Mouse (Mus musculus) kidney, adult 2 months (tissue): ENCODE measurements around the gene Rps6kb1. TPM values are rescaled to one million over a fixed set of nuclear protein-coding genes. Genes with fewer than 3 reads are reported as not detected.

ENCODE experiments used
- DNase-seq: peaks from one replicate; pipeline ENCODE4 v3.0.0; 2021
- H3K27ac ChIP-seq: fragments of 200-500 bp; 2 replicates; pipeline ENCODE4 v1.5.1; 2012; ENCODE audit warnings: low read depth, low read length, control low read depth, inconsistent platforms; ENCODE audit not compliant: insufficient read depth
- H3K27me3 ChIP-seq: fragments of 200-500 bp; replicated peaks from 2 replicates; pipeline ENCODE4 v1.6.1; 2012; ENCODE audit warnings: mild to moderate bottlenecking, moderate library complexity, low read length, inconsistent platforms; ENCODE audit not compliant: control insufficient read depth, insufficient read depth
- H3K36me3 ChIP-seq: fragments of 200-500 bp; 2 replicates; pipeline ENCODE4 v1.6.1; 2012; ENCODE audit warnings: mild to moderate bottlenecking, moderate library complexity, low read length, inconsistent platforms; ENCODE audit not compliant: control insufficient read depth, insufficient read depth
- H3K4me1 ChIP-seq: fragments of 200-500 bp; 2 replicates; pipeline ENCODE4 v1.6.1; 2011; ENCODE audit warnings: low read length; ENCODE audit not compliant: control insufficient read depth, insufficient read depth
- H3K4me3 ChIP-seq: fragments of 200-500 bp; 2 replicates; pipeline ENCODE4 v1.5.1; 2011; ENCODE audit warnings: mild to moderate bottlenecking, low read depth, low read length, control low read depth; ENCODE audit not compliant: insufficient read depth
- CTCF ChIP-seq: fragments of 200-500 bp; conservative IDR thresholded peaks from 2 replicates; pipeline ENCODE4 v1.5.1; 2011; ENCODE audit warnings: low read depth, mild to moderate bottlenecking, control low read depth, low read length, moderate library complexity, mixed read lengths; ENCODE audit not compliant: insufficient read depth, insufficient read length
- POLR2A ChIP-seq: fragments of 200-500 bp; IDR thresholded peaks from one replicate; pipeline ENCODE4 v1.6.1; 2011; ENCODE audit warnings: low read depth, low read length, control low read depth
- WGBS: fragments of 180-500 bp; shearing (Covaris S2); methylation state at CpG from one replicate; pipeline ENCODE4 v1.1.7; 2018; 5-methylcytosine and 5-hydroxymethylcytosine counted together
- polyA plus RNA-seq: library from polyadenylated mRNA; depleted of rRNA; stranded (reverse); fragments of >200 nt; gene quantifications from 2 replicates; pipeline ENCODE4 v1.2.3, GENCODE M21; 2012

Rps6kb1 gene
- polyA plus RNA-seq, 1 experiment: 7.3 TPM

GRCm38 (mm10) chr11:86553525-86553924, 8.9 kb upstream of the Rps6kb1 start:
- 95% methylated on average over 6 of the region's 6 CpGs for WGBS
- no peak overlapping the region for H3K4me3 ChIP-seq
- H3K36me3 ChIP-seq: no peaks in the 10 kb centered on the region; the same call in none of the 2 replicates
- H3K4me1 ChIP-seq: no peaks in the 10 kb centered on the region
- no peak for TF ChIP-seq CTCF
- TF ChIP-seq POLR2A: no peak
- no peak overlapping the region for H3K27ac ChIP-seq
- H3K27me3 ChIP-seq: no peaks in the 10 kb centered on the region
- no peak for DNase-seq

GRCm38 (mm10) chr11:86547412-86547811, 2.8 kb upstream of the Rps6kb1 start:
- 100% methylated on average over 1 of the region's 1 CpGs for WGBS
- no peak overlapping the region for H3K4me3 ChIP-seq
- TF ChIP-seq POLR2A: no peak
- peak; percentile 21; the same call in 1 of the 2 replicates for TF ChIP-seq CTCF

GRCm38 (mm10) chr11:86545556-86545955, 951 bp upstream of the Rps6kb1 start:
- WGBS: 63% methylated on average over 8 of the region's 8 CpGs
- DNase-seq: no peak
- Histone ChIP-seq H3K27ac (no peak overlapping the region), H3K4me3 (peak overlapping the region; percentile 45), H3K27me3 (no peaks in the 10 kb centered on the region), H3K4me1 (peaks cover 10% of the 10 kb centered on the region; the same call in 1 of the 2 replicates), H3K36me3 (no peaks in the 10 kb centered on the region; the same call in 1 of the 2 replicates)
- TF ChIP-seq POLR2A (no peak), CTCF (no peak)

More at GRCm38 (mm10) chr11:86547412-86547811, 2.8 kb upstream of the Rps6kb1 start:
- no peaks in the 10 kb centered on the region for H3K27me3 ChIP-seq
- no peak for DNase-seq
- H3K4me1 ChIP-seq: peaks cover 10% of the 10 kb centered on the region; the same call in 1 of the 2 replicates
- H3K27ac ChIP-seq: no peak overlapping the region
- no peaks in the 10 kb centered on the region; the same call in 1 of the 2 replicates for H3K36me3 ChIP-seq

GRCm38 (mm10) chr11:86543960-86544638, 506 bp downstream of the Rps6kb1 start:
- Histone ChIP-seq H3K27ac (peak overlapping the region; percentile 39; the same call in 1 of the 2 replicates), H3K4me3 (peak overlapping the region; percentile 84), H3K27me3 (no peaks in the 10 kb centered on the region), H3K4me1 (peaks cover 10% of the 10 kb centered on the region; the same call in 1 of the 2 replicates), H3K36me3 (no peaks in the 10 kb centered on the region; the same call in 1 of the 2 replicates)
- TF ChIP-seq CTCF: no peak
- TF ChIP-seq POLR2A: no peak
- under 1% methylated on average over 50 of the region's 50 CpGs for WGBS
- DNase-seq: peak; percentile 52

GRCm38 (mm10) chr11:86542851-86543250, 1.8 kb downstream of the Rps6kb1 start:
- H3K27me3 ChIP-seq: no peaks in the 10 kb centered on the region
- no peak for TF ChIP-seq POLR2A
- TF ChIP-seq CTCF: no peak
- no peaks in the 10 kb centered on the region for H3K36me3 ChIP-seq
- H3K27ac ChIP-seq: no peak overlapping the region
- WGBS: 75% methylated on average over 1 of the region's 1 CpGs
- peaks cover 10% of the 10 kb centered on the region; the same call in 1 of the 2 replicates for H3K4me1 ChIP-seq
- no peak overlapping the region for H3K4me3 ChIP-seq
- DNase-seq: no peak

- TF ChIP-seq CTCF (no peak), POLR2A (no peak)
- H3K27ac ChIP-seq: no peak overlapping the region
- H3K4me1 ChIP-seq: peaks cover 7% of the 10 kb centered on the region; the same call in 1 of the 2 replicates
- H3K27me3 ChIP-seq: no peaks in the 10 kb centered on the region
- H3K4me3 ChIP-seq: no peak overlapping the region
- DNase-seq: no peak
- H3K36me3 ChIP-seq: no peaks in the 10 kb centered on the region
- WGBS: 59% methylated on average over 2 of the region's 2 CpGs
These were observed 4.1 kb downstream of the Rps6kb1 start for GRCm38 (mm10) chr11:86540476-86540845.

- Histone ChIP-seq H3K4me1 (peaks cover 7% of the 10 kb centered on the region; the same call in 1 of the 2 replicates), H3K27ac (no peak overlapping the region), H3K4me3 (no peak overlapping the region), H3K36me3 (no peaks in the 10 kb centered on the region), H3K27me3 (no peaks in the 10 kb centered on the region)
- no peak for TF ChIP-seq CTCF
- no peak for TF ChIP-seq POLR2A
- DNase-seq: no peak
- 76% methylated on average over 6 of the region's 6 CpGs for WGBS
These were observed 4.7 kb downstream of the Rps6kb1 start for GRCm38 (mm10) chr11:86539716-86540475.
